Mouse (Mus musculus) heart, adult 18-20 months (tissue): ENCODE measurements at regions not wholly inside any gene's neighbourhood (a gene's known extent, or its start where the extent isn't known, plus 50 kb on each side); places are given as distances from the start of the nearest gene placed in this dataset.

Experiments used
- DNase-seq, 2 experiments: peaks; one replicate each; pipeline ENCODE4 v3.0.0; 2021 to 2022; ENCODE audit warnings: mixed read lengths in 1 of 2

- no peak for DNase-seq
Observed at GRCm38 (mm10) chr13:37531512-37532183, 186.6 kb downstream of the Ly86 start.

GRCm38 (mm10) chr13:37532596-37533170 lies 187.7 kb downstream of the Ly86 start:
- DNase-seq: no peak

- no peak for DNase-seq
Observed at GRCm38 (mm10) chr13:37533851-37534250, 188.8 kb downstream of the Ly86 start.

GRCm38 (mm10) chr13:37537330-37537729 lies 192.3 kb downstream of the Ly86 start:
- no peak for DNase-seq

GRCm38 (mm10) chr13:37537793-37538192 lies 192.8 kb downstream of the Ly86 start:
- peak in 1 of 2 experiments; percentile 43 for DNase-seq

GRCm38 (mm10) chr13:37540980-37541531 lies 196.0 kb downstream of the Ly86 start:
- DNase-seq: no peak

- DNase-seq: peak; percentile 68 to 84
Observed at GRCm38 (mm10) chr13:37541674-37542073, 196.7 kb downstream of the Ly86 start.

- DNase-seq: peak; percentile 35 to 65
Observed at GRCm38 (mm10) chr13:37542744-37543196, 197.8 kb downstream of the Ly86 start.

- DNase-seq: no peak
Observed at GRCm38 (mm10) chr13:37543788-37544187, 198.8 kb downstream of the Ly86 start.

GRCm38 (mm10) chr13:37544696-37545095 lies 199.7 kb downstream of the Ly86 start:
- no peak for DNase-seq

- DNase-seq: no peak
Observed at GRCm38 (mm10) chr13:37546556-37546955, 201.5 kb downstream of the Ly86 start.

GRCm38 (mm10) chr13:37550584-37550983 lies 205.6 kb downstream of the Ly86 start:
- no peak for DNase-seq

- DNase-seq: no peak
Observed at GRCm38 (mm10) chr13:37553392-37553791, 208.4 kb downstream of the Ly86 start.

GRCm38 (mm10) chr13:37557183-37557582 lies 212.2 kb downstream of the Ly86 start:
- DNase-seq: no peak

- no peak for DNase-seq
Observed at GRCm38 (mm10) chr13:37557766-37558165, 212.8 kb downstream of the Ly86 start.

- DNase-seq: no peak
Observed at GRCm38 (mm10) chr13:37559056-37559455, 214.0 kb downstream of the Ly86 start.

- no peak for DNase-seq
Observed at GRCm38 (mm10) chr13:37559706-37560313, 214.8 kb downstream of the Ly86 start.

GRCm38 (mm10) chr13:37560387-37560786 lies 215.4 kb downstream of the Ly86 start:
- DNase-seq: peak; percentile 56 to 70

- peak in 1 of 2 experiments; percentile 34 for DNase-seq
Observed at GRCm38 (mm10) chr13:37560800-37561199, 215.8 kb downstream of the Ly86 start.

GRCm38 (mm10) chr13:37561437-37561836 lies 216.4 kb downstream of the Ly86 start:
- peak; percentile 31 for DNase-seq

GRCm38 (mm10) chr13:37562141-37562540 lies 216.1 kb upstream of the Rreb1 start:
- DNase-seq: peak; percentile 74 to 84

GRCm38 (mm10) chr13:37562652-37563051 lies 215.5 kb upstream of the Rreb1 start:
- peak; percentile 54 to 66 for DNase-seq

- no peak for DNase-seq
Observed at GRCm38 (mm10) chr13:37569051-37569450, 209.1 kb upstream of the Rreb1 start.
